Comparison of ENCODE assay signal across 8 mouse cellular contexts in the genomic region with DNA sequence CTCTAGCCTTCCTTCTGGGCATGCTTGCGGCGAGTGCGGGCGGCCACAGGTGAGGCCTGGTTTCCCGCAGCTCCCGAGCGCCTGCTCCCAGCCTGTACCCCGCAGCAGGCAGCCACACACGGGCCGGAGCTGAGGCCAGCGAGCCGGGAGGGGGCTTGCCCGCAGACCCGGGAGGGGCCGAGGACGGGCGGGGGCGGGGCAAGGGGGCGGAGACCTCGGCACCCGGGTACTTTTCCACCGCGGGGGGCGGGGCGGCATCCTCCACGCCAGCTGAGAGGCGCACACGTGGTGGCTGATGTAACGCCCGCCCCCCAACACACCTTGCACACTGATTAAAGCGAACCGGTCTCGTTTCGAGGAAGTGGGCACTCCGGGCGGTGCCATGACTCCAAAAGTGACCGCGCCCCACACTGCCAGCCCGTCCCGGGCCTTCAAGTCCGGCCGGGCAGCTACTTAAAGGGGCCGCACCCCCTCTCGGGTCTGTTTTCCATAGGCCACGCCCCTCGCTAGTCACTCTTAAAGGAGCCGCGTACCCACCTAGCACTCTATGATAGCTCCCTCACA. TPM values are rescaled to one million over a fixed set of nuclear protein-coding genes. Genes with fewer than 3 reads are reported as not detected.
DNase-seq lines count a peak whose midpoint lies in the region; ATAC-seq lines count a peak whose summit lies in the region.

No protein-coding gene starts in this region.

- peak; percentile 92 for ATAC-seq in hindbrain, embryonic 15.5 days (ENCODE audit: low FRiP score, low read depth)

- peak overlapping the region; percentile 80 for H3K9ac ChIP-seq in hindbrain, embryonic 15.5 days

- H3K4me3 ChIP-seq in hindbrain, embryonic 15.5 days = peak overlapping the region; percentile 73

- H3K27me3 ChIP-seq in hindbrain, embryonic 15.5 days = no peaks in the 10 kb centered on the region

- H3K36me3 ChIP-seq in hindbrain, embryonic 15.5 days = no peaks in the 10 kb centered on the region

- peak overlapping the region; percentile 85 for H3K4me2 ChIP-seq in hindbrain, embryonic 15.5 days

- H3K4me1 ChIP-seq in hindbrain, embryonic 15.5 days (replicated peaks) = peaks cover 15% of the 10 kb centered on the region

- whole genome bisulfite sequencing in hindbrain, embryonic 15.5 days = under 1% methylated on average over 34 of the region's 48 CpGs

- no peaks in the 10 kb centered on the region for H3K9me3 ChIP-seq in hindbrain, embryonic 15.5 days

- peak overlapping the region; percentile 91 for H3K27ac ChIP-seq in hindbrain, embryonic 15.5 days (replicated peaks)

- DNase-seq in WW6 (ENCODE audit: low read depth, low spot score) = peak; percentile 69
- peak; percentile 86 to 91 for DNase-seq in cerebellum, postnatal 36 days
- peak; percentile 87 to 90 for DNase-seq in frontal cortex, postnatal 36 days (ENCODE audit: low spot score in 2 of 2)
- peak; percentile 81 to 88 for DNase-seq in left cerebral cortex, adult 18-20 months (ENCODE audit: low spot score in 2 of 2)
- peak; percentile 91 to 95 for DNase-seq in lung, postnatal 4 days
- peak; percentile 91 for DNase-seq in retina, postnatal 1 day
- DNase-seq in thymus, postnatal 4 days = peak; percentile 94

RNA-seq across cellular contexts. Expression of a gene that starts 2.0 kb away (rescaled TPM):
- polyA plus RNA-seq in hindbrain, embryonic 15.5 days (2015; fragmentation: Nextera tagmentation; extraction: Ambion mirVana) = 45.8 and 48.1 TPM in 2 replicates
- 10 to 100 TPM; 35.9 to 36.3 TPM for total RNA-seq in left cerebral cortex, adult 18-20 months (2021)

RNA-seq across cellular contexts. Expression of a gene that starts 36.1 kb away (rescaled TPM):
- polyA plus RNA-seq in hindbrain, embryonic 15.5 days (2015; fragmentation: Nextera tagmentation; extraction: Ambion mirVana) = 2.5 and 3.3 TPM in 2 replicates
- under 1 TPM; 0.37 to 0.84 TPM for total RNA-seq in left cerebral cortex, adult 18-20 months (2021)

RNA-seq across cellular contexts. Expression of a gene that starts 47.0 kb away (rescaled TPM):
- 56.5 and 69.5 TPM in 2 replicates for polyA plus RNA-seq in hindbrain, embryonic 15.5 days (2015; fragmentation: Nextera tagmentation; extraction: Ambion mirVana)
- total RNA-seq in left cerebral cortex, adult 18-20 months (2021) = 10 to 100 TPM; 82.6 to 89.3 TPM

RNA-seq across cellular contexts. Expression of a gene that starts 50.8 kb away (rescaled TPM):
- 570 and 601 TPM in 2 replicates for polyA plus RNA-seq in hindbrain, embryonic 15.5 days (2015; fragmentation: Nextera tagmentation; extraction: Ambion mirVana)
- total RNA-seq in left cerebral cortex, adult 18-20 months (2021) = 100 to 1,000 TPM; 421 to 464 TPM

RNA-seq across cellular contexts. Expression of a gene that starts 55.5 kb away (rescaled TPM):
- 21.8 and 23.6 TPM in 2 replicates for polyA plus RNA-seq in hindbrain, embryonic 15.5 days (2015; fragmentation: Nextera tagmentation; extraction: Ambion mirVana)
- 1 to 10 TPM; 9.2 to 9.8 TPM for total RNA-seq in left cerebral cortex, adult 18-20 months (2021)

Comparison
In these comparisons a context has a peak if more than half of its experiments do, and no peak if none do; other contexts are left out.
1. Peak in every context shown above with its lines: DNase-seq, ATAC-seq, H3K4me3 ChIP-seq and H3K27ac ChIP-seq.